Mouse (Mus musculus) testis, postnatal 10 days (tissue): ENCODE data around the gene Srsf5.

Source experiments
- DNase-seq: peaks from one replicate; pipeline ENCODE4 v3.0.0; 2021; ENCODE audit warnings: low spot score

Srsf5 gene

GRCm38 (mm10) chr12:80997652-80998051, 52.3 kb downstream of the Srsf5 start:
- peak; percentile 30 for DNase-seq

GRCm38 (mm10) chr12:80998528-80999221, 53.4 kb downstream of the Srsf5 start:
- DNase-seq: peak; percentile 42
